Mouse (Mus musculus) T-helper 2 cell (primary cell): Measurements from ENCODE around the gene Tmem174.

ENCODE experiments used
- in situ Hi-C: fragments of 300-600 bp; cut with MboI, MseI; formaldehyde crosslinking; loops from one replicate; pipeline ENCODE4 v1.15.1; 2025; ENCODE audit warnings: high pct_unique_total_duplicates

Tmem174 gene

GRCm38 (mm10) chr13:98633641-98634484 lies 3.3 kb downstream of the Tmem174 start:
- in situ Hi-C loops: loop anchor here (10.0 kb wide), 1 partner anchor 61 kb away; the partner anchor contains the start of gene Tmem171

GRCm38 (mm10) chr13:98632306-98632942 lies 4.8 kb downstream of the Tmem174 start:
- in situ Hi-C loops: loop anchor here (10.0 kb wide), 1 partner anchor 62 kb away; the partner anchor contains the start of gene Tmem171

- in situ Hi-C loops: loop anchor here (10.0 kb wide), 1 partner anchor 64 kb away; the partner anchor contains the start of gene Tmem171
Observed at GRCm38 (mm10) chr13:98631105-98631838, 5.9 kb downstream of the Tmem174 start.

GRCm38 (mm10) chr13:98626736-98627135 lies 10.5 kb downstream of the Tmem174 start:
- in situ Hi-C loops: no loop called here

- in situ Hi-C loops: no loop called here
Observed at GRCm38 (mm10) chr13:98624506-98624905, 12.7 kb downstream of the Tmem174 start.

GRCm38 (mm10) chr13:98622881-98623549 lies 14.2 kb downstream of the Tmem174 start:
- in situ Hi-C loops: no loop called here

- in situ Hi-C loops: no loop called here
Observed at GRCm38 (mm10) chr13:98617429-98618067, 19.7 kb downstream of the Tmem174 start.

- in situ Hi-C loops: no loop called here
Observed at GRCm38 (mm10) chr13:98607885-98608477, 29.2 kb downstream of the Tmem174 start.

GRCm38 (mm10) chr13:98603799-98604198 lies 33.4 kb downstream of the Tmem174 start:
- in situ Hi-C loops: no loop called here

GRCm38 (mm10) chr13:98596746-98597145 lies 40.5 kb downstream of the Tmem174 start:
- in situ Hi-C loops: no loop called here

GRCm38 (mm10) chr13:98594726-98595141 lies 42.5 kb downstream of the Tmem174 start:
- in situ Hi-C loops: no loop called here

GRCm38 (mm10) chr13:98593938-98594539 lies 43.2 kb downstream of the Tmem174 start:
- in situ Hi-C loops: no loop called here

GRCm38 (mm10) chr13:98591406-98591805 lies 45.8 kb downstream of the Tmem174 start:
- in situ Hi-C loops: no loop called here

GRCm38 (mm10) chr13:98590693-98591389 lies 46.4 kb downstream of the Tmem174 start:
- in situ Hi-C loops: no loop called here

- in situ Hi-C loops: no loop called here
Observed at GRCm38 (mm10) chr13:98589572-98589971, 47.6 kb downstream of the Tmem174 start.

- in situ Hi-C loops: no loop called here
Observed at GRCm38 (mm10) chr13:98588951-98589501, 48.2 kb downstream of the Tmem174 start.

- in situ Hi-C loops: no loop called here
Observed at GRCm38 (mm10) chr13:98588480-98588879, 48.7 kb downstream of the Tmem174 start.

- in situ Hi-C loops: no loop called here
Observed at GRCm38 (mm10) chr13:98587639-98588038, 49.6 kb downstream of the Tmem174 start.
